Mouse (Mus musculus) G1E (cell line): ENCODE measurements around the gene Khsrp.

Source experiments
- CTCF ChIP-seq: IDR thresholded peaks from 2 replicates; pipeline ENCODE4 v1.5.1; 2012; ENCODE audit warnings: low read depth, low read length, inconsistent platforms, mixed read lengths
- GATA1 ChIP-seq: IDR thresholded peaks from 2 replicates; pipeline ENCODE4 v1.6.1; 2012; ENCODE audit warnings: borderline replicate concordance, low read length, inconsistent platforms, mixed read lengths
- GATA2 ChIP-seq: IDR thresholded peaks from 2 replicates; pipeline ENCODE4 v1.6.1; 2012; ENCODE audit warnings: low read depth, low read length, inconsistent platforms, borderline replicate concordance
- POLR2AphosphoS5 ChIP-seq: IDR thresholded peaks from 2 replicates; pipeline ENCODE4 v1.6.1; 2012; ENCODE audit warnings: low read depth, low read length, inconsistent platforms; ENCODE audit not compliant: insufficient replicate concordance
- TAL1 ChIP-seq: conservative IDR thresholded peaks from 2 replicates; pipeline ENCODE4 v1.6.1; 2012; ENCODE audit warnings: low read depth, low read length, inconsistent platforms, mixed read lengths

- TF ChIP-seq CTCF (no peak), GATA1 (no peak), POLR2AphosphoS5 (no peak), TAL1 (no peak), GATA2 (no peak)
Observed at GRCm38 (mm10) chr17:56976531-56977390, 54.6 kb downstream of the Khsrp start.
